Mouse (Mus musculus) bone marrow macrophage, adult 2 months (primary cell): ENCODE results near the gene Rrp9.

Experiments used
- CTCF ChIP-seq: IDR thresholded peaks from 2 replicates; pipeline ENCODE4 v1.5.1; 2012; ENCODE audit warnings: low read depth, mild to moderate bottlenecking, low read length, moderate library complexity
- POLR2A ChIP-seq: IDR thresholded peaks from 2 replicates; pipeline ENCODE4 v1.6.1; 2012; ENCODE audit warnings: mild to moderate bottlenecking, low read depth, low read length, borderline replicate concordance

DNA sequence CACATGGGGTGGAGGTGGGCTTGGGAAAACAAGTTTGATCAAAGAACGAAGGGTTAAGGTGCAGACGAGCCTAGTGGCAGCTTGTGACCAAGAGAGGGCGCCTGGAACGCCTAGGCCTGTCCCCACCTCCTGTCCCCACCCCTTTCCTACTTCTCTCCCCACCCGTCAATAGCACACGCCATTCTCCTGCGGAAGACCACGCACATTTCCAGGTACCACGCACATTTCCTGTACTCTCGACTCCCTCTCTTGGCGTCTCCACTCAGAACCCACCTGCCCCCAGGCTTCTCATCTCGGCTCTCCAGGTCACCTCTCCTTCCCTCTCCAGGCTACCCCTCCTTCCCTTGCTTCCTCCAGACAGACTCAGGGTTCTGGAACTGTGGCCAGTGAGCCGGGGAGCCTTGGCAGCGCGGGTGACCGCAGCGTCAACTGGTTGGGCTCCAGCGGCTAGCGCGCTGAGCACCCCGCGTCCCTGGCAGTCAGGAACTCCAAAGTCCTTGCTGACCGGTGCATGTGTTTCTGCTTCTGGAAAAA lies 27.2 kb upstream of the Rrp9 start:
- TF ChIP-seq POLR2A = no peak
- peak; percentile 36; the same call in 1 of the 2 replicates for TF ChIP-seq CTCF
